Mouse (Mus musculus) neural tube, embryonic 15.5 days (tissue): ENCODE results near the gene Chadl. TPM values are rescaled to one million over a fixed set of nuclear protein-coding genes. Genes with fewer than 3 reads are reported as not detected.
"Not testable (repeated sequence)": the region's sequence is repeated elsewhere in the genome, so short reads cannot be mapped to it uniquely, and the experiment has no call there.

Experiments
- ATAC-seq: fragments of 200-750 bp; cut with Nextera tagmentation; 2 replicates; pipeline ENCODE4 v1.8.0; 2017; ENCODE audit warnings: mild to moderate bottlenecking, moderate TSS enrichment, moderate library complexity; ENCODE audit not compliant: low FRiP score
- H3K27ac ChIP-seq: fragments of 300-500 bp; sonication (generic); replicated peaks from 2 replicates; pipeline ENCODE4 v1.5.1; 2015; ENCODE audit warnings: mild to moderate bottlenecking, inconsistent platforms
- H3K27me3 ChIP-seq: fragments of 300-500 bp; sonication (generic); replicated peaks from 2 replicates; pipeline ENCODE4 v1.6.1; 2015; ENCODE audit warnings: inconsistent platforms
- H3K36me3 ChIP-seq: fragments of 300-500 bp; sonication (generic); 2 replicates; pipeline ENCODE4 v1.6.1; 2015; ENCODE audit warnings: inconsistent platforms
- H3K4me1 ChIP-seq: fragments of 300-500 bp; sonication (generic); 2 replicates; pipeline ENCODE4 v1.6.1; 2015; ENCODE audit warnings: inconsistent platforms
- H3K4me2 ChIP-seq: fragments of 300-500 bp; sonication (generic); 2 replicates; pipeline ENCODE4 v1.6.1; 2015; ENCODE audit warnings: inconsistent platforms, mild to moderate bottlenecking, moderate library complexity
- H3K4me3 ChIP-seq: fragments of 300-500 bp; sonication (generic); replicated peaks from 2 replicates; pipeline ENCODE4 v1.5.1; 2015; ENCODE audit warnings: mild to moderate bottlenecking, inconsistent platforms
- H3K9ac ChIP-seq: fragments of 300-500 bp; sonication (generic); replicated peaks from 2 replicates; pipeline ENCODE4 v1.6.1; 2015; ENCODE audit warnings: mild to moderate bottlenecking, inconsistent platforms
- H3K9me3 ChIP-seq: fragments of 300-500 bp; sonication (generic); replicated peaks from 2 replicates; pipeline ENCODE4 v1.6.1; 2016; ENCODE audit warnings: inconsistent platforms
- WGBS: fragments of 180-500 bp; shearing (Covaris S2); methylation state at CpG from one replicate; pipeline ENCODE4 v1.1.7; 2015; ENCODE audit warnings: mixed read lengths; 5-methylcytosine and 5-hydroxymethylcytosine counted together
- polyA plus RNA-seq: library from polyadenylated mRNA; unstranded; fragments of >200 nt; fragmentation: Nextera tagmentation; extraction: Ambion mirVana; gene quantifications from 2 replicates; pipeline ENCODE4 v1.2.1, GENCODE M21; 2015

The Chadl gene
- polyA plus RNA-seq, result 31.7 and 34.9 TPM in 2 replicates

GRCm38 (mm10) chr15:81697175-81697574 lies at the start of gene Chadl:
Chadl (minus strand) TSS chr15:81697287.
- Histone ChIP-seq H3K9ac (no peak within 1 kb of the TSS), H3K27ac (no peak within 1 kb of the TSS), H3K27me3 (peaks cover 28% of the 10 kb centered on the region), H3K4me3 (no peak within 1 kb of the TSS), H3K4me1 (peaks cover 26% of the 10 kb centered on the region), H3K4me2 (peak within 1 kb of the TSS; percentile 4), H3K9me3 (no peaks in the 10 kb centered on the region), H3K36me3 (no peaks in the 10 kb centered on the region)
- 53% methylated on average over 7 of the region's 7 CpGs for WGBS
- peak; percentile 43; the same call in 1 of the 2 replicates for ATAC-seq

GRCm38 (mm10) chr15:81745601-81746114 lies 48.6 kb upstream of the Chadl start:
- H3K27ac ChIP-seq, result peak overlapping the region; percentile 92
- H3K27me3 ChIP-seq, result no peaks in the 10 kb centered on the region
- peak; percentile 81 for ATAC-seq
- WGBS, result under 1% methylated on average over 31 of the region's 33 CpGs
- H3K4me1 ChIP-seq, result peaks cover 31% of the 10 kb centered on the region
- H3K9me3 ChIP-seq, result no peaks in the 10 kb centered on the region
- peak overlapping the region; percentile 96 for H3K9ac ChIP-seq
- H3K36me3 ChIP-seq, result no peaks in the 10 kb centered on the region
- H3K4me2 ChIP-seq, result peak overlapping the region; percentile 79
- peak overlapping the region; percentile 96 for H3K4me3 ChIP-seq

GRCm38 (mm10) chr15:81744992-81745600 lies 48.0 kb upstream of the Chadl start, which contains the start of the genes Zc3h7b and Rangap1:
Zc3h7b (plus strand) TSS chr15:81745057.
Rangap1 (minus strand) TSS chr15:81745530.
- Histone ChIP-seq H3K4me3 (peak within 1 kb of the TSS; percentile 96), H3K9ac (peak within 1 kb of the TSS; percentile 96), H3K4me1 (peaks cover 30% of the 10 kb centered on the region), H3K4me2 (peak within 1 kb of the TSS; percentile 79), H3K27ac (peak within 1 kb of the TSS; percentile 92), H3K27me3 (no peaks in the 10 kb centered on the region), H3K36me3 (no peaks in the 10 kb centered on the region), H3K9me3 (no peaks in the 10 kb centered on the region)
- ATAC-seq, result peak; percentile 79
- under 1% methylated on average over 61 of the region's 65 CpGs for WGBS

- not testable (repeated sequence) for H3K27me3 ChIP-seq, H3K9me3 ChIP-seq, H3K27ac ChIP-seq, H3K9ac ChIP-seq, H3K36me3 ChIP-seq, H3K4me2 ChIP-seq, ATAC-seq, H3K4me3 ChIP-seq
- 34% methylated on average over 2 of the region's 2 CpGs for WGBS
- peaks cover 20% of the 10 kb centered on the region for H3K4me1 ChIP-seq
Observed at GRCm38 (mm10) chr15:81742368-81742767, 45.3 kb upstream of the Chadl start.

GRCm38 (mm10) chr15:81739924-81740323 lies 42.8 kb upstream of the Chadl start:
- Histone ChIP-seq H3K27ac (no peak overlapping the region), H3K9ac (no peak overlapping the region), H3K36me3 (no peaks in the 10 kb centered on the region), H3K9me3 (no peaks in the 10 kb centered on the region), H3K4me2 (no peak overlapping the region), H3K4me3 (no peak overlapping the region), H3K27me3 (no peaks in the 10 kb centered on the region), H3K4me1 (peaks cover 8% of the 10 kb centered on the region)
- ATAC-seq, result no peak
- WGBS, result 3% methylated on average over 2 of the region's 2 CpGs

GRCm38 (mm10) chr15:81739296-81739695 lies 42.2 kb upstream of the Chadl start:
- Histone ChIP-seq H3K9me3 (no peaks in the 10 kb centered on the region), H3K27ac (no peak overlapping the region), H3K4me2 (no peak overlapping the region), H3K4me1 (peaks cover 5% of the 10 kb centered on the region), H3K9ac (no peak overlapping the region), H3K36me3 (no peaks in the 10 kb centered on the region), H3K27me3 (no peaks in the 10 kb centered on the region), H3K4me3 (no peak overlapping the region)
- ATAC-seq, result no peak
- WGBS, result 87% methylated on average over 3 of the region's 3 CpGs

- H3K9me3 ChIP-seq, result no peaks in the 10 kb centered on the region
- no peak overlapping the region for H3K9ac ChIP-seq
- H3K27ac ChIP-seq, result no peak overlapping the region
- no peak for ATAC-seq
- no peaks in the 10 kb centered on the region for H3K27me3 ChIP-seq
- H3K4me3 ChIP-seq, result no peak overlapping the region
- no peaks in the 10 kb centered on the region for H3K4me1 ChIP-seq
- H3K4me2 ChIP-seq, result no peak overlapping the region
- 58% methylated on average over 3 of the region's 3 CpGs for WGBS
- H3K36me3 ChIP-seq, result no peaks in the 10 kb centered on the region
Observed at GRCm38 (mm10) chr15:81735075-81735474, 38.0 kb upstream of the Chadl start.

- Histone ChIP-seq H3K36me3 (no peaks in the 10 kb centered on the region), H3K4me1 (peaks cover 27% of the 10 kb centered on the region), H3K27ac (peak overlapping the region; percentile 80), H3K4me2 (peak overlapping the region; percentile 91), H3K9me3 (no peaks in the 10 kb centered on the region), H3K27me3 (no peaks in the 10 kb centered on the region), H3K9ac (peak overlapping the region; percentile 92), H3K4me3 (peak overlapping the region; percentile 77)
- ATAC-seq, result peak; percentile 99
- 4% methylated on average over 41 of the region's 41 CpGs for WGBS
Observed at GRCm38 (mm10) chr15:81729792-81730635, 32.9 kb upstream of the Chadl start.

GRCm38 (mm10) chr15:81729241-81729791 lies 32.2 kb upstream of the Chadl start:
- Histone ChIP-seq H3K36me3 (0 out of 2 replicates have a peak, but pooled peaks cover under 1% of the 10 kb centered on the region), H3K4me2 (peak overlapping the region; percentile 91), H3K4me1 (peaks cover 27% of the 10 kb centered on the region), H3K27me3 (no peaks in the 10 kb centered on the region), H3K4me3 (peak overlapping the region; percentile 77), H3K9me3 (no peaks in the 10 kb centered on the region), H3K27ac (peak overlapping the region; percentile 80), H3K9ac (peak overlapping the region; percentile 92)
- ATAC-seq, result peak; percentile 53
- WGBS, result under 1% methylated on average over 49 of the region's 49 CpGs

- WGBS, result 95% methylated on average over 8 of the region's 8 CpGs
- Histone ChIP-seq H3K36me3 (peaks cover 31% of the 10 kb centered on the region), H3K9ac (no peak overlapping the region), H3K4me1 (peaks cover 27% of the 10 kb centered on the region), H3K4me3 (no peak overlapping the region), H3K9me3 (no peaks in the 10 kb centered on the region), H3K4me2 (no peak overlapping the region), H3K27ac (no peak overlapping the region), H3K27me3 (no peaks in the 10 kb centered on the region)
- no peak for ATAC-seq
Observed at GRCm38 (mm10) chr15:81725965-81726364, 28.9 kb upstream of the Chadl start.

- no peak overlapping the region for H3K27ac ChIP-seq
- no peak overlapping the region for H3K4me3 ChIP-seq
- H3K9me3 ChIP-seq, result no peaks in the 10 kb centered on the region
- ATAC-seq, result no peak
- H3K4me2 ChIP-seq, result no peak overlapping the region
- WGBS, result 92% methylated on average over 11 of the region's 11 CpGs
- no peaks in the 10 kb centered on the region for H3K27me3 ChIP-seq
- peaks cover 21% of the 10 kb centered on the region for H3K4me1 ChIP-seq
- H3K36me3 ChIP-seq, result peaks cover 52% of the 10 kb centered on the region
- H3K9ac ChIP-seq, result no peak overlapping the region
Observed at GRCm38 (mm10) chr15:81723653-81724052, 26.6 kb upstream of the Chadl start.
